Mouse (Mus musculus) C3H10T1/2 (cell line): Measurements from ENCODE around the gene Acadvl. TPM values are rescaled to one million over a fixed set of nuclear protein-coding genes. Genes with fewer than 3 reads are reported as not detected.

Source experiments
- polyA plus RNA-seq, 2 experiments: library from polyadenylated mRNA; unstranded; fragments of >200 nt; fragmentation: generic; extraction: Trizol; gene quantifications; one replicate each; pipeline ENCODE4 v1.2.1; 2012; ENCODE audit warnings: missing spikeins in 2 of 2

The Acadvl gene
- 100 to 1,000 TPM; 121 to 196 TPM for polyA plus RNA-seq

GRCm38 (mm10) chr11:70014880-70015558 is at the start of gene Acadvl:
Gene Acadvl (minus strand): TSS chr11:70015411.

GRCm38 (mm10) chr11:70053898-70054570 is 38.8 kb upstream of the Acadvl start, which contains the start of gene Asgr1:
Gene Asgr1 (plus strand): TSS chr11:70054085.

GRCm38 (mm10) chr11:70016669-70017068 is 1.5 kb upstream of the Acadvl start, which contains the start of gene Dlg4:
Gene Dlg4 (plus strand): TSS chr11:70016942.

DNA sequence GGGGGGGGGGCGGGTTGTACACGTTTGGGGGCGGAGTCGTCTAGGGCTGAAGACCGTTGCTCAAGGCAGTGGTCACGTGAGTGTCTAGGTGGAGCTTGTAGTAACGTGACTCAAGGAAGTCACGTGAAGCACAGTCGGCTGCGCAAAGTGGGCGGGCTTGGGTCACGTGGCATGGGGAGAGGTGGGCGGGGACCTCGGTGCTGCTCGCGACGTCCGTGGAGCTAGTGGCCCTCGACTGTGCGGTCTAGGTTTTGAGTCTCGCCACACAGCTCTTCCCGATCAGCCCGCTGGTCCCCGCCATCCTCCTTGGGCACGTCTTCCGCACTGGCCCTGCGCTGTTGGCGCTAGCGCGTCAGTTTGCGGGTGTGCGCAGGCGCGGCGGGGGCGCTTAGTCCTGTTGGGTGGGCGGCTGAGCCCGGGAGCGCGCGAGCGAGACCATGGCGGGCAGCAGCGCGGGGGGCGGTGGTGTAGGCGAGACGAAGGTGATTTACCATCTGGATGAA is 14.8 kb downstream of the Acadvl start, which contains the start of gene Dvl2:
Dvl2 (plus strand) TSS at position 200 of the 503 bp plus-strand sequence.

GRCm38 (mm10) chr11:69995391-69995960 is 19.7 kb downstream of the Acadvl start, which contains the start of gene Phf23:
Gene Phf23 (plus strand): TSS chr11:69995777.

DNA sequence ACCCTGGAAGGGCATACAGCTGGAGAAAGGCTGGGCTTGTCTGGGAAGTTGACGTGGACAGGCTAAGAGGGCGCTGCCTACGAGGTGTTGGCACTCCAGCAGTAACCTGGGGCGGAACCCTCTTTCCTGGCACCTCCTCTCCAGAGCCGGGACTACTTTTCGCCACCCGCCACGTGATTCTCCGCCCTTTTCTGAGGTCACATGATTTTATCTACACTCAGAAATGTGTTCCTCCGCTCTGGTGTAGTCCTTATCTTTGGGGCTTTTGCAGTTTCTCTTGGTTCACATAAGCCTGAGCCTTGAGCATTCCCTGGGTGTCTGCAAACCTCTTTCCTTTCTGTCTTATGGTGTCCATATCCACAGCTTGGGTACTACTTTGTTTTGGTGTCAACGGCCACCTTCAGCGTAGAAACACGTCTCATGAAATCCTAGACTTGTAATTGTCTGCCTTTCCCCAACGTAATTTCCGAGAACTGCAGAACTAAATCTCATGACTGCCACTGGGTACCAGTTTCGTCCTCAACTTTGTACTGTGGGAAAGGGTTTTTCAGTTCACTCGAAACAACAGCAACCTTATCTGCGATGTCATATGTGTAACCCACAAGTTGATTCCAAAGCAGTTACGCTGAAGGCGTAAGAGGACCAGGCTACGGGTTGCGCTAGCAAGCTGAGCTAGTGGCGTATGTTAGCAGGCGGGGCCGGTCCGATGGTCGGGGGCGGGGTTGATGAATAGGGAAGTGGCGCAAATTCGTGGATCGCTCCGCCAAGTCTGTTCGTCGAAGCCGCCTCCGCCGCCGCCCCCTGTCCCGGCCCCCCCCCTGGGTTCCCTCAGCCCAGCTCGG is 24.1 kb downstream of the Acadvl start, which contains the start of gene Gabarap:
Gabarap (plus strand) TSS at position 294 of the 842 bp plus-strand sequence.

GRCm38 (mm10) chr11:69982225-69982624 is 33.0 kb downstream of the Acadvl start, which contains the start of gene Elp5:
Gene Elp5 (minus strand): TSS chr11:69982517.

DNA sequence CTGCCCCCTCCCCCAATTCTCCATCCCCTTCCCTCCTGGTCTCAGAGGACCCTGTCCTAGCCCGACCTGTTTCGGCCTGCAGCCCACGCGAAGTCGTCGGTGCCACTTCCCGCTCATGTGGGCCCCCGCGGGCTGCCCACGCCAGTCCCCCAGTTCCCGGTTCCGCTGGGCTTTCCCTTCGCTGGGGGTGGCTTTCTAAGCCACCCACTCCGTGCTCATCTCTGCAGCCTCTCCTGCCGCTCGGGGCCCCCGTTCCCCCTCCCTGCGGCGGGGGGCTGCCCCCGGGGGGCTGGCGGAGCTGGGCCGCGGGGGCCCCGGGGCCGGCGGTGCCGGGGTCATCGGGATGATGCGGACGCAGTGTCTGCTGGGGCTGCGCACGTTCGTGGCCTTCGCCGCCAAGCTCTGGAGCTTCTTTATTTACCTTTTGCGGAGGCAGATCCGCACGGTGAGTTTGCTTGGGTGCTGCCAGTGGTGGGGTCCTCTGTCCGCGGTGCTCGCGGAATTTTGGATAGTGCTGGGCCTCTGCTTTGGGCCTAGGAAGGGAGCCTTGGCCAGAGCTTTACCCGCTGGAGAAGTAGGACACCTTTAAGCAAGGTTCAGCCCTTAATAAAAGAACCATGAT is 34.0 kb downstream of the Acadvl start, which contains the start of gene Ctdnep1:
Ctdnep1 (plus strand) TSS at position 16 of the 622 bp plus-strand sequence.

GRCm38 (mm10) chr11:69964650-69965270 is 50.5 kb downstream of the Acadvl start, which contains the start of gene Cldn7:
Gene Cldn7 (plus strand): TSS chr11:69964779.

Other genes with a start within 250 kb of the Acadvl start
- gene Zbtb4, start 249.5 kb downstream of the Acadvl start, polyA plus RNA-seq = 10 to 100 TPM in 1 of 2 experiments, 1 to 10 TPM in 1; 1.2 to 14.4 TPM
- under 1 TPM; 0.63 to 0.89 TPM for gene Chrnb1, start 219.5 kb downstream of the Acadvl start, polyA plus RNA-seq
- gene Fgf11, start 213.6 kb downstream of the Acadvl start, polyA plus RNA-seq = under 1 TPM; 0.01 to 0.31 TPM
- under 1 TPM; 0.01 to 0.05 TPM for gene Tmem102, start 209.8 kb downstream of the Acadvl start, polyA plus RNA-seq
- gene Gm39566, start 200.1 kb downstream of the Acadvl start, polyA plus RNA-seq = not detected
- not detected for gene Spem2, start 196.9 kb downstream of the Acadvl start, polyA plus RNA-seq
- under 1 TPM; 0.02 to 0.07 TPM for gene Spem1, start 193.2 kb downstream of the Acadvl start, polyA plus RNA-seq
- gene Nlgn2, start 177.6 kb downstream of the Acadvl start, polyA plus RNA-seq = 10 to 100 TPM in 1 of 2 experiments, 1 to 10 TPM in 1; 4.3 to 49.8 TPM
- 100 to 1,000 TPM; 452 to 473 TPM for gene Tmem256, start 176.9 kb downstream of the Acadvl start, polyA plus RNA-seq
- 100 to 1,000 TPM in 1 of 2 experiments, 10 to 100 TPM in 1; 45.7 to 171 TPM for gene Plscr3, start 169.0 kb downstream of the Acadvl start, polyA plus RNA-seq
- gene Tnk1, start 156.7 kb downstream of the Acadvl start, polyA plus RNA-seq = not detected
- not detected for gene Tmem95, start 137.4 kb downstream of the Acadvl start, polyA plus RNA-seq
- gene Kctd11, start 134.0 kb downstream of the Acadvl start, polyA plus RNA-seq = 10 to 100 TPM in 1 of 2 experiments, 1 to 10 TPM in 1; 5.0 to 12.3 TPM
- under 1 TPM; 0.04 to 0.07 TPM for gene Acap1, start 119.9 kb downstream of the Acadvl start, polyA plus RNA-seq
- gene 2810408A11Rik, start 114.4 kb downstream of the Acadvl start, polyA plus RNA-seq = 1 to 10 TPM; 1.6 to 9.9 TPM
- gene Neurl4, start 114.3 kb downstream of the Acadvl start, polyA plus RNA-seq = 10 to 100 TPM; 13.1 to 24.7 TPM
- 10 to 100 TPM; 66.9 to 94.9 TPM for gene Gps2, start 101.5 kb downstream of the Acadvl start, polyA plus RNA-seq
- gene Eif5a, start 93.5 kb downstream of the Acadvl start, polyA plus RNA-seq = 1,000 to 10,000 TPM in 1 of 2 experiments, 100 to 1,000 TPM in 1; 812 to 3,163 TPM
- gene Ybx2, start 79.6 kb downstream of the Acadvl start, polyA plus RNA-seq = under 1 TPM in 1 of 2 experiments, not detected in 1; 0.13 TPM
- gene Slc2a4, start 67.2 kb downstream of the Acadvl start, polyA plus RNA-seq = under 1 TPM; 0.02 to 0.39 TPM
- gene Cldn7, start 50.6 kb downstream of the Acadvl start, polyA plus RNA-seq = under 1 TPM in 1 of 2 experiments, not detected in 1; 0.15 TPM
- gene Ctdnep1, start 34.3 kb downstream of the Acadvl start, polyA plus RNA-seq = 100 to 1,000 TPM; 189 to 229 TPM
- 100 to 1,000 TPM in 1 of 2 experiments, 10 to 100 TPM in 1; 93.9 to 141 TPM for gene Elp5, start 32.9 kb downstream of the Acadvl start, polyA plus RNA-seq
- 100 to 1,000 TPM; 710 to 827 TPM for gene Gabarap, start 24.3 kb downstream of the Acadvl start, polyA plus RNA-seq
- gene Phf23, start 19.6 kb downstream of the Acadvl start, polyA plus RNA-seq = 10 to 100 TPM; 66.5 to 68.8 TPM
- gene Dvl2, start 14.8 kb downstream of the Acadvl start, polyA plus RNA-seq = 10 to 100 TPM; 22.0 to 49.6 TPM
- gene Dlg4, start 1.5 kb upstream of the Acadvl start, polyA plus RNA-seq = 10 to 100 TPM; 12.9 to 43.6 TPM
- 1 to 10 TPM; 1.2 to 4.9 TPM for gene Asgr1, start 38.7 kb upstream of the Acadvl start, polyA plus RNA-seq
- under 1 TPM; 0.04 to 0.12 TPM for gene Asgr2, start 77.2 kb upstream of the Acadvl start, polyA plus RNA-seq
- gene Mgl2, start 114.9 kb upstream of the Acadvl start, polyA plus RNA-seq = under 1 TPM in 1 of 2 experiments, not detected in 1; 0.01 TPM
- under 1 TPM; 0.24 to 0.35 TPM for gene Clec10a, start 140.8 kb upstream of the Acadvl start, polyA plus RNA-seq
- under 1 TPM; 0.05 to 0.54 TPM for gene Slc16a11, start 197.3 kb upstream of the Acadvl start, polyA plus RNA-seq
- gene Slc16a13, start 205.7 kb upstream of the Acadvl start, polyA plus RNA-seq = 1 to 10 TPM in 1 of 2 experiments, under 1 TPM in 1; 0.08 to 2.6 TPM
- gene Bcl6b, start 214.4 kb upstream of the Acadvl start, polyA plus RNA-seq = under 1 TPM; 0.01 to 0.08 TPM
- gene 0610010K14Rik, start 222.5 kb upstream of the Acadvl start, polyA plus RNA-seq = 100 to 1,000 TPM; 168 to 216 TPM
- 10 to 100 TPM; 16.5 to 24.7 TPM for gene Gm21988, start 224.4 kb upstream of the Acadvl start, polyA plus RNA-seq
- 100 to 1,000 TPM; 342 to 713 TPM for gene Rnasek, start 224.4 kb upstream of the Acadvl start, polyA plus RNA-seq
- under 1 TPM; 0.04 to 0.07 TPM for gene Alox12, start 239.9 kb upstream of the Acadvl start, polyA plus RNA-seq